Mouse (Mus musculus) hindbrain, embryonic 12.5 days (tissue): Measurements from ENCODE around the gene Flot2. TPM values are rescaled to one million over a fixed set of nuclear protein-coding genes. Genes with fewer than 3 reads are reported as not detected.

ENCODE experiments used
- ATAC-seq: fragments of 200-750 bp; cut with Nextera tagmentation; 2 replicates; pipeline ENCODE4 v1.8.0; 2017; ENCODE audit warnings: moderate TSS enrichment; ENCODE audit not compliant: low FRiP score
- H3K27ac ChIP-seq: fragments of 300-500 bp; sonication (generic); 2 replicates; pipeline ENCODE4 v1.5.1; 2016; ENCODE audit warnings: mild to moderate bottlenecking
- H3K27me3 ChIP-seq: fragments of 300-500 bp; sonication (generic); 2 replicates; pipeline ENCODE4 v1.6.1; 2016; ENCODE audit warnings: mild to moderate bottlenecking
- H3K36me3 ChIP-seq: fragments of 300-500 bp; sonication (generic); 2 replicates; pipeline ENCODE4 v1.6.1; 2016; ENCODE audit warnings: mild to moderate bottlenecking
- H3K4me1 ChIP-seq: fragments of 300-500 bp; sonication (generic); 2 replicates; pipeline ENCODE4 v1.6.1; 2016
- H3K4me2 ChIP-seq: fragments of 300-500 bp; sonication (generic); replicated peaks from 2 replicates; pipeline ENCODE4 v1.6.1; 2016; ENCODE audit warnings: mild to moderate bottlenecking
- H3K4me3 ChIP-seq: fragments of 300-500 bp; sonication (generic); 2 replicates; pipeline ENCODE4 v1.5.1; 2016; ENCODE audit warnings: mild to moderate bottlenecking
- H3K9ac ChIP-seq: fragments of 300-500 bp; sonication (generic); 2 replicates; pipeline ENCODE4 v1.6.1; 2016; ENCODE audit warnings: mild to moderate bottlenecking, moderate library complexity
- H3K9me3 ChIP-seq: fragments of 300-500 bp; sonication (generic); replicated peaks from 2 replicates; pipeline ENCODE4 v1.6.1; 2016; ENCODE audit warnings: mild to moderate bottlenecking
- whole genome bisulfite sequencing: fragments of 180-500 bp; shearing (Covaris S2); methylation state at CpG from one replicate; pipeline ENCODE4 v1.1.7; 2016; 5-methylcytosine and 5-hydroxymethylcytosine counted together
- microRNA counts: library from miRNA; unstranded; fragments of <30 nt; microRNA quantifications from one replicate; lab custom pipeline; 2017
- microRNA-seq: library from miRNA; unstranded; fragments of <30 nt; microRNA quantifications from one replicate; pipeline ENCODE4, GENCODE M21; 2017
- polyA plus RNA-seq: library from polyadenylated mRNA; unstranded; fragments of >200 nt; fragmentation: Nextera tagmentation; extraction: Ambion mirVana; gene quantifications from 2 replicates; pipeline ENCODE4 v1.2.1, GENCODE M21; 2016

The Flot2 gene
- polyA plus RNA-seq, 1 experiment from 2014 or later: 73.2 TPM

- H3K4me2 ChIP-seq: no peak overlapping the region
- H3K36me3 ChIP-seq: no peaks in the 10 kb centered on the region
- H3K27ac ChIP-seq: no peak overlapping the region
- no peak for ATAC-seq
- 0 out of 2 replicates have a peak, but pooled peaks cover 7% of the 10 kb centered on the region for H3K27me3 ChIP-seq
- H3K4me3 ChIP-seq: no peak overlapping the region
- no peak overlapping the region for H3K9ac ChIP-seq
- 86% methylated on average over 5 of the region's 5 CpGs for WGBS
- H3K9me3 ChIP-seq: no peaks in the 10 kb centered on the region
- no peaks in the 10 kb centered on the region for H3K4me1 ChIP-seq
These were observed 50.1 kb downstream of the Flot2 start for GRCm38 (mm10) chr11:78087756-78088281.

- H3K27me3 ChIP-seq: 0 out of 2 replicates have a peak, but pooled peaks cover 3% of the 10 kb centered on the region
- peak overlapping the region; percentile 60 for H3K4me2 ChIP-seq
- peak overlapping the region; percentile 89; the same call in 1 of the 2 replicates for H3K27ac ChIP-seq
- no peak; the same call in 1 of the 2 replicates for ATAC-seq
- H3K4me3 ChIP-seq: peak overlapping the region; percentile 77
- no peaks in the 10 kb centered on the region for H3K9me3 ChIP-seq
- WGBS: 52% methylated on average over 11 of the region's 11 CpGs
- H3K4me1 ChIP-seq: peaks cover 22% of the 10 kb centered on the region
- H3K9ac ChIP-seq: peak overlapping the region; percentile 88
- no peaks in the 10 kb centered on the region for H3K36me3 ChIP-seq
These were observed 56.4 kb downstream of the Flot2 start for GRCm38 (mm10) chr11:78094137-78094503.

DNA sequence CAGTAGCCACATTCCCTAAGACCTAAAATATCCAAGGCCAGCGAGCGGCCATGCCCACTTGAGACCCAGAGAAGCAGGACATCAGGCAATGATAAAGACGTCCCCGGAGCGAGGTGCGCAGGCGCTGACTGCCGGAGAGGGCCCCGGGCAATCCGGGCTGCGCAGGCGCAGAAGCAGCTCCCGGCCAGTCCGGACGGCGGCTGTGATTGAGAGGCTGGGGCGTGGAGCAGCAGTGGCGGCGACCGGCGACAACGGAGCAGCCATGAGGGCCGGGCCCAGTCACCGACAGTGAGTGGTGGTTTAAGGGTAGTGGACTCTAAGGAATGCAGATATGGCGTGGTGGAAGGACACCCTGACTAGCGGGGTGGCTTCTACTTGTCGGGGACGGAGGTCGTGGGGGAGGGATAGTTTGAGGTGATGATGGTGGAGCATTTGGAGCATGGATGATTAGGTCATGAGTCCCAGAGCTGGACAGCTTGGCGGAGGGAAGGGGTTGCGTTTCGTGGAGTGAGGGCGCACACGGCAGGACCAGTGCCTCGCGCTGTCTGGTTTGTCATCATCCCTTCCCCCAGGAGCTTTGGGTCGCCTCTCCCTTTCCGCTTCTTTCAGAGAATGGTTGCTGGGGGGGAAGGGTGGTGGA is 56.9 kb downstream of the Flot2 start, which contains the start of gene Fam222b:
Fam222b (plus strand) TSS at position 157 of the 640 bp plus-strand sequence.
- peak within 1 kb of the TSS; percentile 88 for H3K9ac ChIP-seq
- H3K9me3 ChIP-seq: no peaks in the 10 kb centered on the region
- H3K4me3 ChIP-seq: peak within 1 kb of the TSS; percentile 77
- H3K27me3 ChIP-seq: 0 out of 2 replicates have a peak, but pooled peaks cover 3% of the 10 kb centered on the region
- H3K4me1 ChIP-seq: peaks cover 22% of the 10 kb centered on the region
- ATAC-seq: peak; percentile 95
- peak within 1 kb of the TSS; percentile 89 for H3K27ac ChIP-seq
- peak within 1 kb of the TSS; percentile 60 for H3K4me2 ChIP-seq
- H3K36me3 ChIP-seq: 0 out of 2 replicates have a peak, but pooled peaks cover 2% of the 10 kb centered on the region
- WGBS: under 1% methylated on average over 38 of the region's 38 CpGs

GRCm38 (mm10) chr11:78095144-78095516 is 57.4 kb downstream of the Flot2 start:
- ATAC-seq: no peak; the same call in 1 of the 2 replicates
- Histone ChIP-seq H3K27me3 (0 out of 2 replicates have a peak, but pooled peaks cover 3% of the 10 kb centered on the region), H3K4me2 (peak overlapping the region; percentile 60), H3K27ac (peak overlapping the region; percentile 89), H3K9me3 (no peaks in the 10 kb centered on the region), H3K9ac (peak overlapping the region; percentile 88), H3K4me1 (peaks cover 22% of the 10 kb centered on the region), H3K4me3 (peak overlapping the region; percentile 77), H3K36me3 (0 out of 2 replicates have a peak, but pooled peaks cover 2% of the 10 kb centered on the region)
- WGBS: 35% methylated on average over 5 of the region's 5 CpGs

DNA sequence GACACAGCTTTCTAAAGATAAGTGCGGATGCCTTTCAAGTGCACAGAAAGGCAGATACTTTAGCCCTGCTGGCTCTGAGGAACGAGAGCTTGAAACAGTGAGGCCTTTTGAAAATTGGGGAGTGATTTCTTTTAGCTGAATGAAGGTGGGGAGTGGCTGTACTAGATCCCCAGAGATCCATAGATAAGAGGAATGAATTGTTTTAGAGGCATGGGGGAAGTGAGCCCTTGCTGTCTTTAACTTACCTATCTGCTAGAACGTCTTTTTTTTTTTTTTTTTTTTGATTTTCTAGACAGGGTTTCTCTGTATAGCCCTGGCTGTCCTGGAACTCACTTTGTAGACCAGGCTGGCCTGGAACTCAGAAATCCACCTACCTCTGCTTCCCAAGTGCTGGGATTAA is 59.3 kb downstream of the Flot2 start:
- 66% methylated on average over 3 of the region's 3 CpGs for WGBS
- no peaks in the 10 kb centered on the region for H3K27me3 ChIP-seq
- H3K9ac ChIP-seq: peak overlapping the region; percentile 39; the same call in 1 of the 2 replicates
- H3K4me3 ChIP-seq: 0 out of 2 replicates have a peak overlapping the region, but pooled peaks have one; percentile 1
- H3K27ac ChIP-seq: no peak overlapping the region
- 0 out of 2 replicates have a peak, but pooled peaks cover 2% of the 10 kb centered on the region for H3K36me3 ChIP-seq
- ATAC-seq: no peak
- peak overlapping the region; percentile 60 for H3K4me2 ChIP-seq
- peaks cover 22% of the 10 kb centered on the region for H3K4me1 ChIP-seq
- H3K9me3 ChIP-seq: no peaks in the 10 kb centered on the region

DNA sequence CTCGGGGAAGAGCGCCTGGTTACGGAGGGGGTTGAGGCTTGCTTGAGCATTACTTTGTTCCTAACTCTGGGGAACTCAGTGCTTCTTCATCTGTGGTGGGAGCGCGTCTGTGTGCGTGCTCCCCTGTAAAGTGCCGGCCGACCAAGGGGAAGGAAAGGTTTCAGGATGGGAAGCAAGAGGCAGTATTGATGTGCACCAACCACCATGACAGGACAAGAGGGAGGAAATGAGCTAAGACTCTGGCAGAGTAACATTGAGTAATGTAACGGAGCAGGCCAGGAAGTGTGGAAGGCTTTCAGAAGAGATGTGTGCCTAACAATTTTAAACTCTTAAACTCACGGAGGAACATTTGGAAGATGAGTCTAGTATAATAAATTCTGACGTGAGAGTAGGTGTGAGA is 63.0 kb downstream of the Flot2 start:
- Histone ChIP-seq H3K4me3 (no peak overlapping the region), H3K27me3 (no peaks in the 10 kb centered on the region), H3K9me3 (no peaks in the 10 kb centered on the region), H3K4me2 (no peak overlapping the region), H3K27ac (no peak overlapping the region), H3K9ac (no peak overlapping the region), H3K4me1 (peaks cover 17% of the 10 kb centered on the region), H3K36me3 (0 out of 2 replicates have a peak, but pooled peaks cover 2% of the 10 kb centered on the region)
- ATAC-seq: no peak
- 94% methylated on average over 11 of the region's 11 CpGs for WGBS

DNA sequence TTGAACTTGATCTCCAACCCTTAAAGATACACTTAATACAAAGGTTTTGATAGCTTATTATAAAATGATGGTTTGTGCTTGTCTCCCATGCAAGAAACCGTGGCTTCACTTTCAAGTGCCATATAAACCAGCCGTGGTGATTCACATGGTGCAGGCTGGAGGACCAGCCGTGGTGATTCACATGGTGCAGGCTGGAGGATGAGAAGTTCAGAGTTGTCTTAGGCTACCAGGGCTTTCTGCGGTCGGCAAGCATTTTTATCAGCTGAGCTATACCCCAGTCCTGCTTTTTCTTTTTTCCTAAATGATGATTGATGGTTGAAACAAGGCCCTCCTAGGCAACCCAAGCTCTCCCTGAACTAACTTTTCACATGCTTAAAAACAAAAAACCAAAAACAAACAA is 64.4 kb downstream of the Flot2 start:
- Histone ChIP-seq H3K27me3 (no peaks in the 10 kb centered on the region), H3K4me2 (no peak overlapping the region), H3K4me3 (no peak overlapping the region), H3K36me3 (0 out of 2 replicates have a peak, but pooled peaks cover 2% of the 10 kb centered on the region), H3K4me1 (peaks cover 3% of the 10 kb centered on the region; the same call in 1 of the 2 replicates), H3K27ac (no peak overlapping the region), H3K9ac (no peak overlapping the region), H3K9me3 (no peaks in the 10 kb centered on the region)
- no peak for ATAC-seq
- WGBS: 91% methylated on average over 5 of the region's 5 CpGs

DNA sequence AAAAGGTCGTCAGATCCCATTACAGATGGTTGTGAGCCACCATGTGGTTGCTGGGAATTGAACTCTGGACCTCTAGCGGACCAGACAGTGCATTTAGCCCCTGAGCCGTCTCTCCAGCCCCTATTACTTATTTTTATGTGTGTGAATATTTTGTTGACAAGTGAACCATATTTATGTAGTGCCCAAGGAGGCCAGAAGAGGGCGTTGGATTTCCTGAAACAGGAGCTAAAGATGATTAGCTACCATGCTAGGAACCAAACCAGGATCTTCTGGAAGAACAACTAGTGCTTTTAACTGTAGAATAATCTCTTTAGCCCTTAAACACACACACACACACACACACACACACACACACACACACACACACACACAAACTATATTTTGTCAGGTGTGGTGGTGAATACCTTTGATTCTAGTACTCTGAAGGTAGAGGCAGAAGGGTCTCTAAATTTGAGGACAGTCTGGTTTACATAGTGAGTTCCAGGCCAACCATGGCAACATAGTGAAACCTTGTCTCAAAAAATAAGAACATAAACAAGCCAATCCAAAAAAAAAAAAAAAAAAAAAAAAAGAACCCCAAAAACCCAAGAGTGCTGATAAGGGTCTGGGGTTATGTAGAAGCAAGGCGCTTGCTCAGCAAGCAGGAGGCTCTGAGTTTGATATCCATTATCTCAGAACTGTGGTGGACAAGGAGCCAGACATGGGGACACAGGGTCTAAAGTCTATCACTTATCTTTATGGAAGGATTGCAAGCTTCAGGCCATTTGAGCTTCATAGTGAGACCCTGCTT is 65.4 kb downstream of the Flot2 start:
- whole genome bisulfite sequencing: 67% methylated on average over 5 of the region's 5 CpGs
- no peaks in the 10 kb centered on the region for H3K4me1 ChIP-seq
- ATAC-seq: no peak
- no peak overlapping the region for H3K4me3 ChIP-seq
- peaks cover 5% of the 10 kb centered on the region; the same call in 1 of the 2 replicates for H3K36me3 ChIP-seq
- H3K4me2 ChIP-seq: no peak overlapping the region
- H3K27ac ChIP-seq: no peak overlapping the region
- H3K9ac ChIP-seq: no peak overlapping the region
- no peaks in the 10 kb centered on the region for H3K9me3 ChIP-seq
- no peaks in the 10 kb centered on the region for H3K27me3 ChIP-seq

DNA sequence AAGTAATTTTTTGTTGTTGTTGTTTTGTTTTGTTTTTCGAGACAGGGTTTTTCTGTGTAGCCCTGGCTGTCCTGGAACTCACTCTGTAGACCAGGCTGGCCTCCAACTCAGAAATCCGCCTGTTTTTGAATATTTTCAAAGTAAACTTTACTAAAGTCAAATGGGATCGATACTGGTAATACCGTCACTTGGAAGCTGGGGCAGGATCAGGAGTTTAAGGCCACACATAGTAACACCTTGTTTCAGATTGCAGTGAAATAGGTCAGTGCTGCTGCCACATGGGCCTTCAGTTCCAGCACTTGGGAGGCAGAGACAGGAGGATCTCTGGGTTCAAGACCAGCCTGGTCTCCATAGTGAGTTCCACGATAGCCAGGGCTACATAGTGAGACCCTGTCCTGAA is 66.8 kb downstream of the Flot2 start:
- no peak for ATAC-seq
- no peaks in the 10 kb centered on the region for H3K4me1 ChIP-seq
- H3K9ac ChIP-seq: no peak overlapping the region
- H3K4me2 ChIP-seq: no peak overlapping the region
- H3K4me3 ChIP-seq: no peak overlapping the region
- H3K27me3 ChIP-seq: no peaks in the 10 kb centered on the region
- H3K27ac ChIP-seq: no peak overlapping the region
- no peaks in the 10 kb centered on the region for H3K9me3 ChIP-seq
- H3K36me3 ChIP-seq: peaks cover 5% of the 10 kb centered on the region; the same call in 1 of the 2 replicates
- 95% methylated on average over 5 of the region's 5 CpGs for WGBS

MicroRNA genes within 50 kb of the gene (microRNA counts, 519-probe panel; counts per million panel counts)
- microRNA mmu-miR-144 (lab: Ali Mortazavi, UCI) (1,539 counts per million, percentile 60 among the panel's probes with 10 or more counts), microRNA mmu-miR-451 (lab: Ali Mortazavi, UCI) (2,939 counts per million, percentile 69 among the panel's probes with 10 or more counts)

Small RNA genes within 50 kb of the gene (microRNA-seq; reads per million reads assigned to microRNA genes)
- gene Mir144 (24.7 reads per million, percentile 30 among the genes with 10 or more reads in this experiment), gene Mir451a (not detected), gene Mir451b (not detected)

Other genes with a start within 250 kb of the Flot2 start
- gene Pipox, start 143.8 kb upstream of the Flot2 start, polyA plus RNA-seq: 5.0 and 7.1 TPM in 2 replicates
- 47.3 and 48.7 TPM in 2 replicates for gene Sez6, start 107.1 kb upstream of the Flot2 start, polyA plus RNA-seq
- gene Phf12, start 55.2 kb upstream of the Flot2 start, polyA plus RNA-seq: 30.6 and 30.7 TPM in 2 replicates
- gene Dhrs13, start 5.7 kb upstream of the Flot2 start, polyA plus RNA-seq: 24.2 and 24.8 TPM in 2 replicates
- 31.5 and 31.8 TPM in 2 replicates for gene Eral1, start 42.5 kb downstream of the Flot2 start, polyA plus RNA-seq
- 24.3 and 28.0 TPM in 2 replicates for gene Fam222b, start 56.7 kb downstream of the Flot2 start, polyA plus RNA-seq
- gene Traf4, start 127.7 kb downstream of the Flot2 start, polyA plus RNA-seq: 149 and 152 TPM in 2 replicates
- gene Nek8, start 138.7 kb downstream of the Flot2 start, polyA plus RNA-seq: 10.7 and 12.9 TPM in 2 replicates
- 9.4 and 10.2 TPM in 2 replicates for gene Tlcd1, start 138.8 kb downstream of the Flot2 start, polyA plus RNA-seq
- gene Rpl23a, start 145.7 kb downstream of the Flot2 start, polyA plus RNA-seq: 894 and 983 TPM in 2 replicates
- 75.2 and 81.0 TPM in 2 replicates for gene Rab34, start 150.5 kb downstream of the Flot2 start, polyA plus RNA-seq
- gene Proca1, start 155.5 kb downstream of the Flot2 start, polyA plus RNA-seq: 2.8 and 3.0 TPM in 2 replicates
- gene Sdf2, start 207.8 kb downstream of the Flot2 start, polyA plus RNA-seq: 55.2 and 58.0 TPM in 2 replicates
- 39.9 and 44.1 TPM in 2 replicates for gene Supt6, start 208.1 kb downstream of the Flot2 start, polyA plus RNA-seq
- gene 2610507B11Rik, start 223.8 kb downstream of the Flot2 start, polyA plus RNA-seq: 80.4 and 80.7 TPM in 2 replicates